Mouse (Mus musculus): ENCODE measurements around the gene Slc24a1.

- TF ChIP-seq MAX (IDR thresholded peaks at IDR 0.05) (no peak), CTCF (IDR thresholded peaks at IDR 0.05; ENCODE audit: control insufficient read depth, insufficient read depth, insufficient read length) (no peak), MYOD1 (IDR thresholded peaks at IDR 0.05; ENCODE audit: control insufficient read depth, insufficient read length, low read depth) (no peak), MYOG (IDR thresholded peaks at IDR 0.05; ENCODE audit: control insufficient read depth, extremely low read depth, insufficient read length) (no peak), CEBPB (IDR thresholded peaks at IDR 0.05; ENCODE audit: low read depth) (no peak)
These were observed 29.1 kb upstream of the Slc24a1 start for GRCm38 (mm10) chr9:64980548-64980947.

Measured in C2C12 (cell line).